Mouse (Mus musculus): Measurements from ENCODE around the gene Mb21d2. TPM values are rescaled to one million over a fixed set of nuclear protein-coding genes. Genes with fewer than 3 reads are reported as not detected.

Gene Mb21d2
- polyA plus RNA-seq, 1 experiment from 2014 or later: 3.1 TPM

GRCm38 (mm10) chr16:28873404-28873895 lies 56.0 kb downstream of the Mb21d2 start:
- H3K4me2 ChIP-seq (ENCODE audit: low read depth, low read length): no peak overlapping the region
- DNase-seq (no peak), ATAC-seq (no peak)
- no peaks in the 10 kb centered on the region for H3K27me3 ChIP-seq (ENCODE audit: insufficient read depth, low read length)
- no peak overlapping the region for H3K27ac ChIP-seq (ENCODE audit: low read depth)
- H3K4me1 ChIP-seq (ENCODE audit: insufficient read depth): no peaks in the 10 kb centered on the region
- no peak overlapping the region for H3K9ac ChIP-seq (replicated peaks)
- TF ChIP-seq EP300 (IDR thresholded peaks at IDR 0.05; ENCODE audit: low read depth) (no peak), CTCF (IDR thresholded peaks at IDR 0.05; ENCODE audit: low read depth) (no peak)
- 81% methylated on average over 8 of the region's 8 CpGs for WGBS (ENCODE audit: insufficient replicate concordance)
- H3K4me3 ChIP-seq (ENCODE audit: low read depth, low read length): no peak overlapping the region
- H3K9me3 ChIP-seq (ENCODE audit: low read length): no peaks in the 10 kb centered on the region
- no peaks in the 10 kb centered on the region for H3K36me3 ChIP-seq (replicated peaks; ENCODE audit: insufficient read depth, low read length)

- WGBS (ENCODE audit: insufficient replicate concordance): 67% methylated on average over 9 of the region's 9 CpGs
These were observed 58.6 kb downstream of the Mb21d2 start for GRCm38 (mm10) chr16:28870860-28871259.

GRCm38 (mm10) chr16:28870456-28870855 lies 59.0 kb downstream of the Mb21d2 start:
- DNase-seq (no peak), ATAC-seq (no peak)
- Histone ChIP-seq H3K4me2 (ENCODE audit: low read depth, low read length) (no peak overlapping the region), H3K27me3 (ENCODE audit: insufficient read depth, low read length) (no peaks in the 10 kb centered on the region), H3K27ac (ENCODE audit: low read depth) (no peak overlapping the region), H3K9ac (replicated peaks) (no peak overlapping the region), H3K9me3 (ENCODE audit: low read length) (no peaks in the 10 kb centered on the region), H3K36me3 (replicated peaks; ENCODE audit: insufficient read depth, low read length) (no peaks in the 10 kb centered on the region), H3K4me3 (ENCODE audit: low read depth, low read length) (no peak overlapping the region), H3K4me1 (ENCODE audit: insufficient read depth) (no peaks in the 10 kb centered on the region)
- 65% methylated on average over 5 of the region's 5 CpGs for WGBS (ENCODE audit: insufficient replicate concordance)
- TF ChIP-seq CTCF (IDR thresholded peaks at IDR 0.05; ENCODE audit: low read depth) (no peak), EP300 (IDR thresholded peaks at IDR 0.05; ENCODE audit: low read depth) (no peak)

More at GRCm38 (mm10) chr16:28870860-28871259, 58.6 kb downstream of the Mb21d2 start:
- no peak for DNase-seq
- TF ChIP-seq CTCF (IDR thresholded peaks at IDR 0.05; ENCODE audit: low read depth) (no peak), EP300 (IDR thresholded peaks at IDR 0.05; ENCODE audit: low read depth) (no peak)
- H3K9me3 ChIP-seq (ENCODE audit: low read length): no peaks in the 10 kb centered on the region
- no peak overlapping the region for H3K4me2 ChIP-seq (ENCODE audit: low read depth, low read length)
- H3K36me3 ChIP-seq (replicated peaks; ENCODE audit: insufficient read depth, low read length): no peaks in the 10 kb centered on the region
- no peak for ATAC-seq
- no peak overlapping the region for H3K27ac ChIP-seq (ENCODE audit: low read depth)
- no peak overlapping the region for H3K9ac ChIP-seq (replicated peaks)
- H3K4me3 ChIP-seq (ENCODE audit: low read depth, low read length): no peak overlapping the region
- no peaks in the 10 kb centered on the region for H3K4me1 ChIP-seq (ENCODE audit: insufficient read depth)
- no peaks in the 10 kb centered on the region for H3K27me3 ChIP-seq (ENCODE audit: insufficient read depth, low read length)

- Histone ChIP-seq H3K36me3 (replicated peaks; ENCODE audit: insufficient read depth, low read length) (no peaks in the 10 kb centered on the region), H3K4me3 (ENCODE audit: low read depth, low read length) (no peak overlapping the region), H3K9me3 (ENCODE audit: low read length) (no peaks in the 10 kb centered on the region), H3K27me3 (ENCODE audit: insufficient read depth, low read length) (no peaks in the 10 kb centered on the region), H3K4me1 (ENCODE audit: insufficient read depth) (no peaks in the 10 kb centered on the region), H3K4me2 (ENCODE audit: low read depth, low read length) (no peak overlapping the region), H3K27ac (ENCODE audit: low read depth) (no peak overlapping the region), H3K9ac (replicated peaks) (no peak overlapping the region)
- 72% methylated on average over 9 of the region's 9 CpGs for WGBS (ENCODE audit: insufficient replicate concordance)
- TF ChIP-seq CTCF (IDR thresholded peaks at IDR 0.05; ENCODE audit: low read depth): no peak
- no peak for TF ChIP-seq EP300 (IDR thresholded peaks at IDR 0.05; ENCODE audit: low read depth)
- DNase-seq (no peak), ATAC-seq (no peak)
These were observed 60.6 kb downstream of the Mb21d2 start for GRCm38 (mm10) chr16:28868864-28869263.

- DNase-seq (no peak), ATAC-seq (no peak)
- WGBS (ENCODE audit: insufficient replicate concordance): 77% methylated on average over 8 of the region's 8 CpGs
- no peaks in the 10 kb centered on the region for H3K27me3 ChIP-seq (ENCODE audit: insufficient read depth, low read length)
- H3K4me2 ChIP-seq (ENCODE audit: low read depth, low read length): no peak overlapping the region
- no peak overlapping the region for H3K9ac ChIP-seq (replicated peaks)
- H3K4me1 ChIP-seq (ENCODE audit: insufficient read depth): no peaks in the 10 kb centered on the region
- no peaks in the 10 kb centered on the region for H3K9me3 ChIP-seq (ENCODE audit: low read length)
- no peaks in the 10 kb centered on the region for H3K36me3 ChIP-seq (replicated peaks; ENCODE audit: insufficient read depth, low read length)
- no peak for TF ChIP-seq EP300 (IDR thresholded peaks at IDR 0.05; ENCODE audit: low read depth)
- TF ChIP-seq CTCF (IDR thresholded peaks at IDR 0.05; ENCODE audit: low read depth): no peak
- H3K27ac ChIP-seq (ENCODE audit: low read depth): no peak overlapping the region
- no peak overlapping the region for H3K4me3 ChIP-seq (ENCODE audit: low read depth, low read length)
These were observed 62.7 kb downstream of the Mb21d2 start for GRCm38 (mm10) chr16:28866584-28867295.

- WGBS (ENCODE audit: insufficient replicate concordance): 60% methylated on average over 6 of the region's 6 CpGs
These were observed 65.9 kb downstream of the Mb21d2 start for GRCm38 (mm10) chr16:28863616-28864015.

More at GRCm38 (mm10) chr16:28863616-28864015, 65.9 kb downstream of the Mb21d2 start:
- TF ChIP-seq CTCF (IDR thresholded peaks at IDR 0.05; ENCODE audit: low read depth): no peak
- no peaks in the 10 kb centered on the region for H3K4me1 ChIP-seq (ENCODE audit: insufficient read depth)
- H3K4me2 ChIP-seq (ENCODE audit: low read depth, low read length): no peak overlapping the region
- no peaks in the 10 kb centered on the region for H3K36me3 ChIP-seq (replicated peaks; ENCODE audit: insufficient read depth, low read length)
- DNase-seq: no peak
- no peaks in the 10 kb centered on the region for H3K27me3 ChIP-seq (ENCODE audit: insufficient read depth, low read length)
- no peak overlapping the region for H3K4me3 ChIP-seq (ENCODE audit: low read depth, low read length)
- H3K9ac ChIP-seq (replicated peaks): no peak overlapping the region
- no peaks in the 10 kb centered on the region for H3K9me3 ChIP-seq (ENCODE audit: low read length)
- H3K27ac ChIP-seq (ENCODE audit: low read depth): no peak overlapping the region
- ATAC-seq: no peak

All from liver, postnatal 0 days (tissue).